Mouse (Mus musculus) left cerebral cortex, postnatal 4 days (tissue): ENCODE data around the gene Cyp4x1. TPM values are rescaled to one million over a fixed set of nuclear protein-coding genes. Genes with fewer than 3 reads are reported as not detected.
A peak's percentile ranks its signal among the peaks of the same experiment; 100 is the strongest.

ENCODE experiments used
- DNase-seq: peaks from one replicate; pipeline ENCODE4 v3.0.0-alpha.2; 2022
- intact Hi-C: fragments of 180-260 bp; cut with DNase I; formaldehyde crosslinking; loops from one replicate; pipeline ENCODE4 v1.15.1; 2025
- total RNA-seq, 2 experiments: library from RNA; stranded (reverse); gene quantifications; 2 replicates each; pipeline ENCODE4 v1.2.3; 2021

Cyp4x1 gene
- total RNA-seq, 2 experiments from 2014 or later: 21.1 to 22.1 TPM

DNA sequence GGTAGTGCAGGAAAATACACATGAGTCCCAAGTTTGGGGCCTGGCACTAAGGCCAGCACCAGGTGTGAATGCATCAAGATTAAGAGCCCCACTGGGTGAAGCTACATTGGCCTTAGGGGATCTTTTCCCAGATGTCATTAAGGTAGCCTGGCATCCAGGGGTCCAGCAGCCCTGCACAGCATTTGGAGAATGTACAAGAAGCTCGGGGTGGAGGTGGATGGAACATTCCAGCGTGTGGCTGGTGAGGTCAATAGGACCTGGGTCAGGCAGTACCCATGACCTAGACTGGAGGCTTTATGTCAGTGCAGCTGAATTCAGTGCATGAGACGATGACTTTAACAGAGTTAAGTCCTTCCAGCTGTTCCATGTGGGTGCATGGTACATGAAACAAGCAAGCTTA lies 42.3 kb downstream of the Cyp4x1 start:
- intact Hi-C loops: no loop called here
- no peak for DNase-seq

DNA sequence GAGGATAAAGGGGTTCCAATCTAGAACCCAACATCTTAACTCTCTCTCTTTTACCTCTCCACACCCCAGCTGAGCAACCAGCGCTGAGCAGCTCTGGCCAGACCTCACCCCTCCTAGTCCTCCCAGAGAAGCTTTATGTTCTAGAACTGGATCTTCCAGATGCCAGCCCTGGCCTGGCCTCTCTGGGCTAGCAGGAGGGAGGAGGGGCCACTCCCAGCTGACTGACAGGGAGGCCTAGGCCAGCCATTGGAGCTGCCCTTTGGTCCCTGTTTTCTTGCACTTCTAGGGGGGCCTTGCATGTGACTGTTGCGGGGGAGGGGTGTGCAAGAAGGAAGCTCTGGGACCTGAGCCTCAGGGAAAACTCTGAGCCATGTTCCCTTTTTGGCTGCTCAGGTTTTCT lies 43.5 kb downstream of the Cyp4x1 start:
- DNase-seq: no peak
- intact Hi-C loops: no loop called here

DNA sequence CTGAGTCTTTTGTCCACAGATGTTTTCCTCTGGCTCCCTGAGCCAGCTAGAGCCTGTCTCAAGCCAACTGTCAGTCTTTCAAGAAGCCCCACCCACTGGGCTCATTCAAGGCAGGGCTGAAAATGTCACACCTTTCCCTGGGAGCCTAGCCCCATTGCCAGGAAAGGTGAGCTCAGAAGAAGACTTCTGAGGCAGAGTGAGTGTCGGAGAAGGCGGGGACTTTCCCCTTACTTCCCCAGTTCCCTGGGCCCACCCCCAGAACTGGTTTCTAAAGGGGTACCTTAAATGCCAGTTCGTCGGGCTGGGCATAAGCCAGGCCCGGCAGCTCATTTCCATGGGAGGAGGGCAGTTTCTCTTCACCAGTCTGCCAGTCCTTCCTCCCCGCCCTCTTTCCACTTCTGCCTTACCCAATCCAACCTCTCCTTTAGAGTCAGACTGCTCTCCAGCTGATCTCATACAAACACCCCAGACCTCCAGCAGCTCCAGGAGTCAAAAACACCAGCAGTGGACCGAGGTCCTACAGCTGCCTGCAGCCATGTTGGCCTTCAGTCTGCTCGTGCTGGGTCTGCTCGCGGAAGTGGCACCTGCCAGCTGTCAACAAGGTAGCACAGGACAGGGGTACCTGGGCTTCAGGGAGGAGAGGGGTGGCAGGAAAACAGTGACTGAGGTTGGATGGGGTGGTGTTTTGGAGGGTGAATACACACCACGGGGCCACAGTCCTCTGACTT lies 45.3 kb downstream of the Cyp4x1 start, which contains the start of gene Pdzk1ip1:
Gene Pdzk1ip1, plus strand, starts transcription at position 98 of the 728 bp plus-strand sequence.
- intact Hi-C loops: no loop called here
- no peak for DNase-seq

DNA sequence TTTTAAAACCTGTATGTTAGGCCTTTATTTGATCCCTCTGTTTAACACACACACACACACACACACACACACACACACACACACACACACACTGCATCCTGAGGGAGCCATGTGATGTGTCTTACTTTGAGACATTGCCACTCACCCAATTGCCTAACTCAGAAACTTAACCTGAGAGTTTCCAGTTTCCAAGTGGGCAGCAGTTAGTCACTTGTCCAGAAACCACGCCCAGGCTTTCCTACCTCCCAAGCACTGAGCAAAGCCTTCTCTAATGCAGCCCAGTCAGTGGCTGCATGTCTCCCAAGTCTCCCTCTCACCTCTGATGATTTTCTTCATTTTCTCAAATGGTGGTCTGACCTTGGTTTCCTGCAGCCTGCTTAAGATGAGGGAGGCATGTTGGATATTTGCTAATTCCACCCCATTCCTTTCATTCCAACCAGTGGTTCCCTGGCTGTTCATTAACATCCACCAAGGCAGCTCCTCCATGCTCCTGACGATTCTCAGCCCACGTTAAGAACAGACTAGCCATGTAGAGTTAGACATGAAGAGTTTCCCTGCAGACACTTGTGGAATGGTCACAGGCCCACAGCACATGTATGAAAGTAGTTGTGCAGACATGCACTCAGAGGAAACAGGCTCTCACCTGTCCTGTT lies 47.2 kb downstream of the Cyp4x1 start:
- intact Hi-C loops: no loop called here
- DNase-seq: no peak

DNA sequence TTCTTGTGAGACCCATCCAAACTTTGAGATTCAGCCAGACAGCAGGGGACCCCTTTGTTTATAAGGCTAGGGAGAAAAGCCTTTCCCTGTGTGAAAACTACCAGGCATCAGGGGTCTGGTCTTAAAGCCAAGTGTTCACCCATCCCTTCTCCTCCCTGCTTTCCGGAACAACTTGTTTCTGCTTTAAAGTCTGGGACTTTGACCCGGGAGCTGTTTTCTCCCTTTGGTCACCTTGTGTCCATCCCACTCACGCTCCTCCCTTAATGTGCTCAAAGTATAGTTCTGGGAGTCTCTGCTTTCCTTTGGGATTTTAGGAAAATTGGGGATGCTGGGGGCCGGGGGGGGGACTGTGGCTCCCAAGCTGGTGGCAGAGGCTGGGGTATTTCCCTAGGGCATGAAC lies 47.8 kb downstream of the Cyp4x1 start:
- intact Hi-C loops: no loop called here
- no peak for DNase-seq

DNA sequence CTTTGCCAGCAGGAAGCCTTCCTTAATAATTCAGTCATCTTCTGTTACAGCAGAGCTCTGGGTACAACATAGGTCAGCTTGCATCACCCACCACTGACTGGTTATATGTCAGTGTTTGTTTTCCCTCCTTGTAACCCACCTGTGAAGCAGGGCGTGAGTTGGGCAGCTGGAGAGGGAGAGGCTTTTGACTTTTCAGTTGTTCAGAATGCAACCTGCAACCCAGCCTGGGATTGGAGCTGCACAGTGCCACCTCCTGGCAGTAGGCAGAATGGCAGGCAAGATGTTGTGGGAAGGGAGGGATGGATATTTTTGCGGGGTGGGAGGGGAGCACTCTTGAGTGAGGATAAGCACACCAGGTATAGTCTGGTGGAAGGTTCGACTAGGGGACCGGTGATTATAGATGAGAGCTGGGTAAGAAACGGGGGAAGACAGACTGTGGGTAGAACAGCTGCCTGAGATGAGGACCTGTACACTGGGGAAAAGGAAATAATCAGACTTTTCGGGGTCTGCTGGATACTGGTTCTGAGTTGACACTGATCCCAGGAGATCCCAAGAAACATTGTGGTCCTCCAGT lies 48.5 kb downstream of the Cyp4x1 start:
- intact Hi-C loops: no loop called here
- peak; percentile 51 for DNase-seq

DNA sequence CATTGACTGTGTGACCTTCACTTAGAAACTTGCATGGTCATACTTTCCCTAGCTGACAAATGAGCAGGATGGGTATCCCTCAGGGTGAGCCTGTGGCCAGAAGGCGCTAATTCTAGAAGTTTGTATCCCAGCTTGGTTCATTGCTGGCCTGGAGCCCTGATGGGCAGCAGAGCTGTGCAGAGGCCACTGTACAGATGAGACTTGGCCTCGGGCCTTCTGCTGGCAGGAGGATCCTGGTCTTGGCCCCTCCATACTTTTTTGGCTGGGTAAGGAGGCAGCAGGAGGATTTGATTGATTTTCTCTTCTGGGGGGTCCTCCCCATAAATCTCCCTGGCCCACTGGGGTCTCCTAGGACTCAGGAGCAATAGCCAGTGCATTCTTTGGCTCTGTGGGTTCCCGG lies 51.0 kb downstream of the Cyp4x1 start:
- intact Hi-C loops: no loop called here

DNA sequence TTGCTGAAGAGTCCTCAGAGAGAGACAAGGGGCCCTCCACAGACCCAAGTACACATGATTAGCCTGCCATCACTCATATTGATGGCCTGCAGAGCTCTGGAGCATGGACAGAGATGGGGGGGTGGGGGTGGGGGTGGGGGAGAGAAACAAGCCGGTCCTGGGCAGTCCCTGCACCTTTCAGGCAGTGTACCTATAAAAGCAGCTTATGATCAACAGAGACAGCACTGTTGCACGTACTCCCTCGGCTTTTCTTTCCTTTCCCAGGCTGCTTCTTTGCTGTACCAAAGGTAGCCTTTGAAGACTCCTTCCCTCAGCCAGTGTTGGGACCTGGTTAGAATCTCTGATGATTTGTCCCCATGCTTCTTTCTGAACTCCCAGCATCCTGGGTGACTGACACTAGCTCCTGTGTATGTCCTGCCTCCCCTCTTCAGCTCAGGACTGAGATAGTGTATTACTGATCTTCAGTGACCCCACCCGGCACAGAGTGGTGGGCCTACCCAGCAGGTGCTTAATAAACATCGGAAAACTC lies 54.2 kb downstream of the Cyp4x1 start:
- DNase-seq: no peak
- intact Hi-C loops: no loop called here

More for the DNA sequence above, 51.0 kb downstream of the Cyp4x1 start:
- DNase-seq: peak; percentile 87

DNA sequence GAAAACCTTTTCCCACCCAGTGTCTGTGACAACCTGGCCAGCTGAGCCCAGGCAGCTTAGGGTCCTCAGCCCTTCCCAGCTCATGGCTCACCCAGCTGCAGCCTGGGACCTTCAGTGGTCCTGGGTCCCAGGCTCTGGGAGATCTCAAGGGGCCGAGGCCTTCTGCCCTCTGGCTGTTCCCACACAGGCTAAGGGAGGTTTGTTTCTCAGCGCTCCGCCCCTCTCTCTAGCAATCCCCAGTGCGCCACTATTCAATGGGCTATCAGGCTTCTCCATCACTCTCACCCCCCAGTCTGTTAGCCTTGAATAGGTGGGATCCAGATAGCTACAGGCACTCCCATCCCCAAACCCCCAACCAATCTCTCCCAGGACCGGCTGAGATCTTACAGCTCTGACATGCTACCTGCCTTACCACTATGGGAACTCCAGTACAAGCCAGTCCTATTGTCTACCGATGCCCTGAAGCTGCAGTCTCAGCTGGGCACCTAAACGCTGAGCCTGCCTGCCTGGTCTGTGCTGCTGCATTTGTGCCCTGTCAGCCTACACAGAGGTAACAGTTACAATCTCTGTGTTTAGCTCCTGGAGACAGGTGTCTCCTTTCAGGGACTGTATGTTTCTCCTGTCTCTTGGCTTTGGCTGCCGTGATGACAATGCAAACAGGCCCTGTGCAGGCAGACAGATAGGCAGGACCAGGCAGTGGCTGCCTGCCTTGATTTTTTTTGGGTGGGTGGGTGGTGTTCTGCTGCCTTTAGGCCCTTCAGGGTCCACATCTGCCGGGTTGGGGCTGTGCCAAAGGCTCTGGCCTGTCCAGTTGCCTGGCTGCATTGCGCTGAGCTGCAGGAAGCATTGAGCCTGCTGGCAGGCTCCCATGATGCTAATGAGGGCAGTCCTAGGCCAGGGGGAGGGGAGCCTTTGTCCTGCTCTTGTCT lies 54.9 kb downstream of the Cyp4x1 start:
- intact Hi-C loops: no loop called here
- peak; percentile 90 for DNase-seq

DNA sequence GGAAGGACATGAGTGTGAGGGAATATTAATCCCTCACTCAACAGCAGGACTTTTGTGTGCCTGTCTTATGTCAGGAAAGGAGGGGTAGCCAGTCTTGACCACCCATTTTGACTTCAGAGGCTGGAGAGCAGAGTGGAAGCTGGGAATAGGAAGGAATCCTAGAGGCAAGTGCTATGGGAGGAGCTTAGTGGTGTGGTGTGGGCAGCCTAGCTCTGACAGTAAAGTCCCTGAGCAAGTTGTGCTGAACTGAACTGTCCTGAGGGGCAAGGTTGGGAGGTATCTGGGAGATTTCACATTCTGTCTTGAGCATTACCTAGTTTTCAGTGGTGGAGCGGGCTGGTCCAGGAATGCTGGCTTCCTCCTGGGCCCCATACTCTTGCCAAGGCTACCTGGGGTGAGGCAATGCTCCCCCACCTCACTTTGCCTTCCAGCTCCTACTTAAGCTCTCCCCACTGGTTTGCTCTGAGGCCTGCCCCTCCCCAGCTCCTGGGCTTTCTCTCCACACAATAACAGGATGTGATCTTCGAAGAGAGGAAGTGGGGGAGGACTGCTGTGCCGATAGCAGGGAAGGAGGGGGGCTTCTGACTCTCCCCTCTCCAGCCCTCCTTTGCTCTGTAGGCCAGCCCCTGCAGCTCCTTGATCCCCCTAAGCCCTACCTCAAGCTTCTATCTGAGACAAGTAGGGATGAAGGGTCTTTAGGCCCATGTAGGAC lies 58.7 kb downstream of the Cyp4x1 start:
- no peak for DNase-seq
- intact Hi-C loops: no loop called here

DNA sequence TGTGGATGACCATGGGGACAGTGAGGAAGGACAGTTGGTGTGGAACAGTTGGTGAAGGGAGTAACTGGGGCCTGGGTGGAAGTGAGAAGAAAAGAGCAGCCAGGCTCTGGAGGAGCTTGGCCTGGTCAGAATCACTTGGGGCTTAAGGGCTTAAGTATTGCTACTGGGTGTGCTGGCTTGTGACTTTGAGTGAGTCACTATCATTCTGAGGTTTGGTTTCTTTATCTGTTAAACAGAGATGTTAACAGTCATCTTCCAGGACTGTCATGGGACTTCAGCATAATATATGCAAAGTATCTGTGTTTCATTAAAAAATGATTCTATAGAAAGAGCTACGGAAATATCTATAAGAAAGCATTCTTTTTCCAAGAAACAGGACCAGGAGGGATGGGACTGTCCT lies 59.3 kb downstream of the Cyp4x1 start:
- intact Hi-C loops: no loop called here
- DNase-seq: no peak

DNA sequence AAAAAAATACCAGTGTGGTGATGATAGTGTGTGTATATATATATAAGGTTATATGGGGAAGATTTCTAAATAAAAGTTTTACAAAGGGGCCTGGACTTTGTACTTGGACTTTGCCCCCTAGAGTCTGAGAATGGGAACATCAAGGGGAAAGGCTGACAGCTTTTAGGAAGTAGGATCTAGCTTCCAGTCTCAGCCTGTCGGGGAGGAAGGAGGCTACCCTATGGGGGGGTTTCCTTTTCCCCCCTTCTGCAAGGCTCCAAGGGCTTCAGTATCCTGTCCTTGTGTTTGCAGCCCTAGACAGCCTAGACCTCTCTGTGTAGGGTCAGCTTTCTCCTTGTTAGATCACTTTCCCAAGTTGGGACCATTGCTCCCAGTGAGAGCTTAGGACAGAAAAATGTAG lies 62.4 kb downstream of the Cyp4x1 start:
- DNase-seq: no peak
- intact Hi-C loops: no loop called here

DNA sequence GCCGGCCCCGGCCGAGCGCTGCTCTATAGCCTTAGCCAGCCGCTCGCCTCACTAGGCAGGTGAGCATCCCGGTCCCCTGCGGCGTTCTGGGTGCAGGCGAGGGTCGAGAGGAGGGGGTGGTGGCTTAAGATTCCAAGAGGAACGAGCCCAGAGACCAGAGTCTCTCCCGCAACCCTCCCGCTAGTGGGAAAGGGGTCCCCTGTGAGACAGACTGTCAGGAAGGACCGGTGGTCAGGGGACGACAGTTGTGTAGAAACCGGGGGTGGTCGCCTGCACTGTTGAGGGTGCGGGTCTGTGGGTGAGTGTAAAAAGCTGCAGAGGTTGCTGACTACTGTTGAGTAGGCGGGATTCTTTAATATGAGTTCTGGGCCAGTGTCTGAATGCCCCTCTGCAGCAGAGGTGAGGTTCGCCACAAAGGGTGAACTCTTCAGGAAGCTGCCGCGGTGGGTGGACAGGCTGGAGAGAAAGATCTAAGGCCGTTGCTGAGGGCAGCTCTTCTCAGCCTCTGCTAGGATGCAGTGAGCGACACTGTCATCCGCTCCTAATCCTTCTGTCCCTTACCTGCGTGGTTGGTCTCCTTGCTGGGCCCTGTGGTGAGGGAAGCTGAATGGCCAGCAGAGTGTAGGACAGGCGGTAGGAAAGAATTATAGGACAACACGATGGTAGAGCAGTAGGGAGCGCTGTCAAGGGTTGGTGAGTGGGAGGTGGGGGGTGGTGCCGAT lies 70.4 kb downstream of the Cyp4x1 start:
- intact Hi-C loops: no loop called here
- no peak for DNase-seq

DNA sequence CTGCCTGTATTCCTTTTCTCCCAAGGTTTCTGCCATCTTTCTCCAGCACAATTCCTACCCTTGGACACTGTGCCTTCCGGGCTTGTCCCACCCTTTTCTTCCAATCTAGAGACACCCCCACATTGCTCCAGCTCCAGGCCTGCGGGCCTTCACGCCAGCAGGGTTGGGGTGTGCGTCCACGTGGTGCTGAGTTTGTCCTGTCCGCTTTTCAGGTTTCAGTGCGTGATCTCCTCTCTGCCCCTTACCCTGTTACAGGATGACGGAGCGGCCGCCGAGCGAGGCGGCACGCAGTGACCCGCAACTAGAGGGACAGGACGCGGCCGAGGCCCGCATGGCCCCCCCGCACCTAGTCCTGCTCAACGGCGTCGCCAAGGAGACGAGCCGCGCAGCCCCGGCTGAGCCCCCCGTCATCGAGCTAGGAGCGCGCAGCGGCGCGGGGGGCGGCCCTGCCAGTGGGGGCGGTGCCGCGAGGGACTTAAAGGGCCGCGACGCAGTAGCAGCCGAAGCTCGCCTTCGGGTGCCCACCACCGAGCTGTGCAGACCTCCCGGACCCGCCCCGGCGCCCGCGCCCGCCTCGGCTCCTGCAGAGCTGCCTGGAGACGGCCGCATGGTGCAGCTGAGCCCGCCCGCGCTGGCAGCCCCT lies 71.1 kb downstream of the Cyp4x1 start:
- peak; percentile 18 for DNase-seq
- intact Hi-C loops: no loop called here

DNA sequence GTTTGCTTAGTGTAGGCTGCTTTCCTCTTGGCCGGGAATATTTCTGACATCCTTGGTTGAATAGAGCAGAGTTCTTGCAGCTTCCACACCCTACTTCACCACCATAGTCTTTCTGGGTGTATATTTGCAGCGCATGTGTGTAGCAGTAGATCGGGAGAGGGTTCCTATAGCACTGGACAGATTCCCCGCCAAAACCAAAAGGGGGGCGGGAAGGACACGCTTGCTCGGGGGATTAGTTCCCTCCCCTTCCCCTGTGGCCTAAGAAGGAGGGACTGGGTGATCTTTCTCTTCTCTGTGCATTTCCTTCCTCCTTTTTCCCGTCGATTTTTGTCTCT lies 71.6 kb downstream of the Cyp4x1 start:
- intact Hi-C loops: no loop called here
- DNase-seq: no peak

DNA sequence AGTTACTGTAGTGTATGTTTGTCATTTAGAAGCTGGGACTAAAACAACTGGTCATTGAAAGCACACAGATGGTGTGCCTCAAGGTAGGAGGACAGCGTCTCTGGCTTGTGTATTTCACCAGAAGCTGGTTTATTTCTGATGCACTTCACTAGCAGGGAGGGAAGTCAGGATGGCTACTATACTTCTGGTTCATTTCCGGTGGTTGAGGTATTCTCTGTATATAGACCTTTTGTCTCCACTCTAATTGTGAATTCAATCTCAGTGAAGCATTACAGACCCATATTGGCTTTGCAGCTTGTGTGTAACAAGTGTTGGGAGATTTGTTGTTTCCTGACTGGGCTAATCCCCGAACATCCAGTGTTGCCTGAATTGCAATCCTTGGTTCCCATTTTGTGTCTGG lies 73.3 kb downstream of the Cyp4x1 start:
- intact Hi-C loops: no loop called here
- DNase-seq: no peak

DNA sequence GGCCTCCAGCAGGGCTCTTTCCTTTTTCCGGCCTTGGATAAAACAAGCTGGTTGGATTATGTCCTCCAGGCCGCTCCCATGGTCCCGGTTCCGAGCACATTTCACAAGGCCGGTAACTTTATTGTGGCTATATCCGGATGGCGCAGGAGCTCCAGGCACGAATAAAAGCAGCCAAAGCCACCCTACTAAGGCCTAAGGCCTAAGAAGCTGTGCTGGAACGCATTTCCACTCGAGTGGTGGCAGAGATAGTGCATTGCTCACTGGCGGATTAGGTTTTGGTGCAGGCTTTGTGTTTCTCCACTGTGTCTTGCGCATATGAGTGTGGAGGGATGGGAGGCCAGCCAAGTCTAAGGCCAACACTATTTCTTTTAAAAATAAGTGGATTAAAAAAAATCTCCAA lies 74.2 kb downstream of the Cyp4x1 start:
- intact Hi-C loops: loop anchor here (5.0 kb wide), 1 partner anchor 158 kb away; no protein-coding TSS in a partner anchor
- DNase-seq: no peak

DNA sequence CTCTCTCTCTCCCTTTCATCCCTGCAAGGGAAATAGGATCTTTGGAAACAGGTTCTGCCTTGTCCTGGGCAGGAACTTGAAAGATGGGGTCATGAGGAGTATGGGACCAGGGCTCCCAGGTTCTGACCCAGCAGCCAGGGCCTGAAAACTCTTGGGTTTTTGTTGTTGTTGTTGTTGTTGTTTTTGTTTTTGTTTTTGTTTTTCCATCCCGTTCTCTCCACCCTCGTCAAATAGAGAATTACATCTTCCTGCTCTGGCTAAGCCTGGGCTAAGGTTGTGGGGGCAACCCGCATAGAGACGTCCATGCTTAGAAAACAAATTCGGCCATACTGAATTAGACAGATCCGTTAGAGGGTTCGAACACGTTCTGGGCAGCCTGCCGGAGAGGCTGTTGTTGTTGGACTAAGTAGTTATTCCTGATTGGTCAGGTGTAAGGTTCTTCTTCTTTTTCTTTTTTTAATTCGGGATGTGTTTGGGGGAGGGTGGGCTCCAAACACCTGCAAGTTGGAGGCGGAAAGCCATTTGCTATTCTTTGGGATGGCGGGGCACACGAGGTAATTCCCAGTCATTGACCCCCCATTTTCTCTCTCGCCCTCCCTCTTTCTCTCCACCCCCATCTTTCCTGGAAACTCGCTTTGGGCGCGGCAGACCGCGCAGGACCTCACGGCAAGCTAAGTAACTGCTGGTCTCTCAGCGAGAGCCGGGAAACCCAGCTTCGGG lies 75.0 kb downstream of the Cyp4x1 start:
- DNase-seq: no peak
- intact Hi-C loops: loop anchor here (5.0 kb wide), 1 partner anchor 157 kb away; no protein-coding TSS in a partner anchor
